Mouse (Mus musculus) heart, postnatal 36 days (tissue): ENCODE measurements around the gene Fmr1. TPM values are rescaled to one million over a fixed set of nuclear protein-coding genes. Genes with fewer than 3 reads are reported as not detected.
"Not testable (repeated sequence)": the region's sequence is repeated elsewhere in the genome, so short reads cannot be mapped to it uniquely, and the experiment has no call there.

Experiments used
- DNase-seq, 2 experiments: peaks; one replicate each; pipeline ENCODE4 v3.0.0; 2021 to 2022
- intact Hi-C: fragments of 180-260 bp; cut with DNase I; formaldehyde crosslinking; loops from one replicate; pipeline ENCODE4 v1.15.1; 2025
- total RNA-seq, 2 experiments: library from RNA; stranded (reverse); gene quantifications; 2 replicates each; pipeline ENCODE4 v1.2.3; 2021

Fmr1 gene
- 10 to 100 TPM; 10.7 to 10.8 TPM for total RNA-seq

DNA sequence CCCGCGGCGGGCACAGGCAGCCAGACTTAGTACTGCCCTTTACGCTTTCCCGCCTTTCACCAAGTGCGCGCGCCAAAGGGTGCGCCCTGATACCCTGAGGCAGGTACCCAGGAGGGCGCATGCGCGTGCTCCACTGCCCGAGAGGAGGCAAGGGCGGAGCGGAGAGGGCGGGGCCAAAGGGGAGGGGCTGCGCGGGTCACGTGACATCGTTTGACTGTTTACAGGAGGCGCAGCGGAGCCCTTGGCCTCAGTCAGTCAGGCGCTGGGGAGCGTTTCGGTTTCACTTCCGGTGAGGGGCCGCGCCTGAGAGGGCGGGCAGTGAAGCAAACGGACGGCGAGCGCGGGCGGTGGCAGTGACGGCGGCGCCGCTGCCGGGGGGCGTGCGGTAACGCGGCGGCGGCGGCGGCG lies at the start of gene Fmr1:
Gene Fmr1, plus strand, starts transcription at position 209 of the 408 bp plus-strand sequence.
- intact Hi-C loops: no loop called here
- DNase-seq: peak; percentile 95 to 96

GRCm38 (mm10) chrX:68641603-68642002 lies 36.7 kb upstream of the Fmr1 start:
- intact Hi-C loops: no loop called here
- no peak for DNase-seq

DNA sequence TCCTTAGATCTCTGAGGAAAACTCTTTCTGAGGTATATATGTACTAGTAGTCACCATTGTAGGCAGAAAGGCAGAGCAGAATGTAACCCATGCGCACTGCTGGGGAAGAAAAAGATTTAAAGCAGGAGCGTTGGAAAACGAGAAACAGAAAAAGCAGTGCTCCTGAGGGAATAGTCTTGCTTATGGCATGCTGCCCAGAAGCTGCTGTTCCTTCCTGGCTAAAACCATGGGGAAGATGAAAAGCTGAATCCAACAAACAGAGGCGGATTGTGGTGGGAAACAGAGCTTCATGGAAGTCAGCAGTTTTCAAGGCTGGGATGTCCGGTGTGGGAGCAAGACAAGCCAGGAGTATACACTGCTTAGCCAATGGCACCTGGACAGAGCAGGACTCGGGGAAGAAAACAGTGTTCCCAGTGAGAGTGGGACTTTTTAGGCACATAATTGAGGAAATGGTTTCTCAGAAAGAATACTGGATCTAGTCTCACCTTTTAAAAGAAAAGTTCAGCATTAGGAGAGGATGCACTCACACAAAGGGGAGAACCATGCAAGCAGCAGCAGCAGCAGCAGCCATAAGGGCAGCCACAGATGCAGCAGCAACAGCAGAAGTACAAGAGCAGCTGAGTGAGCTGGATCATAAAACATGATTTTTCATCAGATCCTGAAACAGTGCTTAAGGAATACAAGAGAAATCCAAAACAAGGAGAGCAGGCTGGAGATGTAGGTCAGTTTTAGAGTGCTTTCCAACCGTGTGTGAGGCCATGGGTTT lies 33.0 kb upstream of the Fmr1 start:
- intact Hi-C loops: no loop called here
- DNase-seq: peak; percentile 5 to 7

DNA sequence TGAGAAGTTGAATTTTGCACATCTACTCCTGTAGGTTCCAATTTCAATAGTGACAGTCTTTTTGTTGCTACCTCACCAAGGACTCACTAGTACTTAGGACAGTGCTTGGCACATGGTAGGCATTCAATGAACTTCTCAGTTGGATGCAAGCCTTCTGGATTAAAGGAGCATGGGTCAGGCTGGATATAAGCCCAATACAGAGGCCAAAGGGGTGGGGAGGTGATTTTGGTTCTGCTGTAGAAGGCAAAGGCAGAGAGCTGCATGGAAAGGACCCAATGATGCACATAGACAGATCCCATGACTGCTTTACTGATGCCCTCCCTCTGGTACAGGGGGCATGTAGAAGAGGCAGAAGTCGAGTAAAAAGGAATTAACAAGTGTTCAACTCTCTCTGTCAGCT lies 833 bp upstream of the Fmr1 start:
- DNase-seq: no peak
- intact Hi-C loops: no loop called here

- DNase-seq: peak in 1 of 2 experiments; percentile 34
- intact Hi-C loops: no loop called here
These were observed 610 bp downstream of the Fmr1 start for GRCm38 (mm10) chrX:68678815-68679486.

- intact Hi-C loops: no loop called here
- no peak for DNase-seq
These were observed 6.4 kb downstream of the Fmr1 start for GRCm38 (mm10) chrX:68684706-68685105.

DNA sequence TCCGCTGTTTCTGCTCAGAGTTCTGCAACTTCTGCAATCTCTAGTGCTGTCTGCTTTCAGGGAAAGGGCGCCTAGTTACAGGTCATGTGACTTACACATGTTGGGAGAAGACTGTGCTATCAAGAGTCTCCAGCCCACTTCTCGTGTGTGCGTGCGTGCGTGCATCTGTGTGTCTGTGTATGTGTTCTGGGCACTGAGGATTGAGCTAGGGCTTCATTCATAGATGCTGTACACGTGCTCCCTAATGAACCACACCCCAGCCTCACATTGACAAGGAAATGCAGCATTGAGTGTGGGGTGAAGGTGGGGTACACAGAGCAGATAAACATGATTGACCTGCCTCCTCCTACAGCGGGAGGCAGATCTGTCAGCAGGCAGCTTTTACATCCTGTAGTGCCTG lies 13.6 kb downstream of the Fmr1 start:
- DNase-seq, intact Hi-C loops: not testable (repeated sequence)

DNA sequence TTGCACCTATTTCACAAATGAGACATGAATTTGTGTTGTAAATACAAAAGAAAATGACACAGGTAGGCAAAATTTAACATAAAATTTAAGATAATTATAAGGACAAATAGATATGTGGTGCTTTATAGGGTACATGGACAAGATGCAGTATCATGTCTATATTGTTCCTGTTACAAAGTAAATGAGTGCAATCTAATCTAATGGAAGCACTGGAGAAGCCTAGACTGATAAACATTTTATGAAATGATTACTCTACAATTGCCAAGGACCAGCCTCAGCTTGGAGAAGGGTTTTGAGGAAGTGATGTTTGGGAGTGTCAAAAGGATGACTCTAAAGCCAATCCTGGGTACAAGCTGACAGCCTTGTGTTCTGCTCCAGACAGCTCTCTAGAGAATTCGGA lies 58.6 kb downstream of the Fmr1 start:
- intact Hi-C loops: no loop called here
- no peak for DNase-seq

DNA sequence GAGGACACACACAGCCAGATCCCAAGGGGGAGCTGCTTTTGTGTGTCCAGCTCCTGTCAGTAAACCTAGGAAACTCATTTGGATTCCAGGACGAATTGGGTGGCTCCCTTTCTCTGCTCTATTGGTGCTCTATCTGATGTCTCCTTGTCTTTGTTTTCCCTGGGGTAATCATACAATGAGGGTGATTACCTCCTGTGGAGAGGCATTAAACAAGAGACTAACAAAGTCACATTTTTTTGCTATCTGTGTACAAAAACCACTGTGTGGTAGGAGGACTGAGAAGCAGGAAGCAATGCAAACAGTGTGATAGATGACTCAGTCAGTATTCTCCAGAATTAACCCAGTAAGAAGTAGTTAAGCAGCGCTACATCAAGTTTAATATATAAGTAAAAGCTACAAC lies 61.7 kb downstream of the Fmr1 start:
- DNase-seq: no peak
- intact Hi-C loops: no loop called here

- DNase-seq: peak in 1 of 2 experiments; percentile 1
- intact Hi-C loops: no loop called here
These were observed 83.3 kb downstream of the Fmr1 start, which contains the start of gene Fmr1nb for GRCm38 (mm10) chrX:68761606-68762005. Gene Fmr1nb (plus strand): TSS chrX:68761839.

Other genes starting within 250 kb of the Fmr1 start
- 1 to 10 TPM; 1.7 to 4.6 TPM for gene Fmr1nb, start 83.3 kb downstream of the Fmr1 start, total RNA-seq
- 1 to 10 TPM; 1.5 to 1.8 TPM for gene Gm14698, start 142.6 kb downstream of the Fmr1 start, total RNA-seq
- gene Gm6812, start 214.5 kb downstream of the Fmr1 start, total RNA-seq: not detected